In genomic region chr16:56798873-56799272, GRCm38 (mm10) we compare ENCODE assay signal across 26 mouse cellular contexts. TPM values are rescaled to one million over a fixed set of nuclear protein-coding genes. Genes with fewer than 3 reads are reported as not detected.
DNase-seq lines count a peak whose midpoint lies in the region; ATAC-seq and TF ChIP-seq lines count a peak whose summit lies in the region.
"Had no signal": no experiment of that assay in that cellular context is flagged by ENCODE, and none has a peak within 500 bp of the region (broad histone marks: within the 10 kb centered on the region; RNA-seq: fewer than 3 reads in every experiment).

No protein-coding gene starts in this region.

- no peaks in the 10 kb centered on the region for H3K79me2 ChIP-seq in CH12.LX (replicated peaks; ENCODE audit: control insufficient read depth, extremely low read depth, insufficient read depth, poor library complexity, severe bottlenecking)

- 0 out of 2 replicates have a peak, but pooled peaks cover 3% of the 10 kb centered on the region for H3K4me1 ChIP-seq in liver, postnatal 0 days (ENCODE audit: insufficient read depth)
- peaks cover 52% of the 10 kb centered on the region for H3K4me1 ChIP-seq in liver, embryonic 12.5 days
- H3K4me1 ChIP-seq in CH12.LX (ENCODE audit: control insufficient read depth in 1 of 2, insufficient read depth in 2 of 2) = peaks cover 0 to under 1% of the 10 kb centered on the region in 2 experiments; a peak in 2 of 4 replicates
- peaks cover 12% of the 10 kb centered on the region; the same call in 1 of the 2 replicates for H3K4me1 ChIP-seq in small intestine, adult 2 months (ENCODE audit: control insufficient read depth, insufficient read depth, insufficient read length, low read length)
- no peaks in the 10 kb centered on the region for H3K4me1 ChIP-seq in midbrain, embryonic 11.5 days (ENCODE audit: control insufficient read depth, insufficient read depth, low read length)
- H3K4me1 ChIP-seq: embryonic facial prominence, embryonic 15.5 days; forebrain, embryonic 10.5 days; heart, embryonic 13.5 days had no signal

- TF ChIP-seq CTCF in liver, postnatal 0 days (IDR thresholded peaks at IDR 0.05; ENCODE audit: low read depth) = no peak
- no peak for TF ChIP-seq CTCF in CH12.LX (conservative IDR thresholded peaks at IDR 0.05 in 1 of 2, IDR thresholded peaks at IDR 0.05 in 1 of 2; ENCODE audit: low read depth in 2 of 2, low read length in 2 of 2)
- TF ChIP-seq CTCF in small intestine, adult 2 months (IDR thresholded peaks at IDR 0.05; ENCODE audit: extremely low read depth, insufficient read length, insufficient replicate concordance, low read depth, low read length) = no peak

- no peak overlapping the region for H3K9ac ChIP-seq in liver, postnatal 0 days (replicated peaks)
- no peak overlapping the region for H3K9ac ChIP-seq in liver, embryonic 12.5 days
- no peak overlapping the region for H3K9ac ChIP-seq in CH12.LX (ENCODE audit: insufficient read depth, low read depth)
- no peak overlapping the region for H3K9ac ChIP-seq in midbrain, embryonic 11.5 days (ENCODE audit: low read length)
- H3K9ac ChIP-seq: embryonic facial prominence, embryonic 15.5 days; heart, embryonic 13.5 days had no signal

- TF ChIP-seq EP300 in liver, postnatal 0 days (IDR thresholded peaks at IDR 0.05; ENCODE audit: low read depth) = no peak
- no peak for TF ChIP-seq EP300 in CH12.LX (IDR thresholded peaks at IDR 0.05; ENCODE audit: low read length)

- no peak overlapping the region for H3K4me2 ChIP-seq in liver, postnatal 0 days (ENCODE audit: low read depth, low read length)
- no peak overlapping the region for H3K4me2 ChIP-seq in liver, embryonic 12.5 days
- no peak overlapping the region for H3K4me2 ChIP-seq in CH12.LX (ENCODE audit: insufficient read depth, low read depth, poor library complexity, severe bottlenecking)
- no peak overlapping the region for H3K4me2 ChIP-seq in midbrain, embryonic 11.5 days
- H3K4me2 ChIP-seq: embryonic facial prominence, embryonic 15.5 days; heart, embryonic 13.5 days had no signal

- 54% methylated on average over 7 of the region's 7 CpGs for WGBS in liver, postnatal 0 days (ENCODE audit: insufficient replicate concordance)
- 38% methylated on average over 7 of the region's 7 CpGs for WGBS in liver, embryonic 12.5 days (ENCODE audit: insufficient replicate concordance)
- 26% methylated on average over 7 of the region's 7 CpGs for WGBS in small intestine, adult 2 months
- WGBS in midbrain, embryonic 11.5 days = 93% methylated on average over 7 of the region's 7 CpGs

- H3K9me3 ChIP-seq in liver, postnatal 0 days (ENCODE audit: low read length) = no peaks in the 10 kb centered on the region
- H3K9me3 ChIP-seq in liver, embryonic 12.5 days (replicated peaks) = no peaks in the 10 kb centered on the region
- no peaks in the 10 kb centered on the region for H3K9me3 ChIP-seq in CH12.LX (replicated peaks; ENCODE audit: low read length)
- no peaks in the 10 kb centered on the region for H3K9me3 ChIP-seq in midbrain, embryonic 11.5 days (ENCODE audit: control insufficient read depth, low read length)
- H3K9me3 ChIP-seq: embryonic facial prominence, embryonic 15.5 days; forebrain, embryonic 10.5 days; heart, embryonic 13.5 days had no signal

- no peak for TF ChIP-seq POLR2A in CH12.LX (IDR thresholded peaks at IDR 0.05; ENCODE audit: low read depth, low read length)
- no peak for TF ChIP-seq POLR2A in small intestine, adult 2 months (IDR thresholded peaks at IDR 0.05; ENCODE audit: low read depth, low read length)

- DNase-seq in liver, postnatal 0 days = peak; percentile 17
- no peak for DNase-seq in CH12.LX (ENCODE audit: extremely low read depth)
- peak; percentile 25 for DNase-seq in c-Kit-positive CD71-positive TER-119-negative erythroid progenitor cells, embryonic 14.5 days (ENCODE audit: low read depth)
- no peak for DNase-seq in midbrain, embryonic 11.5 days (ENCODE audit: low spot score, missing footprints)
- no peak for DNase-seq in heart, adult 9 months (ENCODE audit: low spot score in 2 of 2)
- DNase-seq: adrenal gland, adult 2 months; adrenal gland, postnatal 25 days; cerebellum, adult 11 months; cerebellum, adult 8-10 months; cerebellum, postnatal 14 days; embryo, embryonic 11 days; gastrocnemius, postnatal 36 days; heart, postnatal 36 days had no signal

- no peak overlapping the region for H3K27ac ChIP-seq in liver, postnatal 0 days (ENCODE audit: low read depth)
- H3K27ac ChIP-seq in liver, embryonic 12.5 days = no peak overlapping the region
- H3K27ac ChIP-seq in CH12.LX (ENCODE audit: insufficient read depth, low read depth) = no peak overlapping the region
- 0 out of 2 replicates have a peak overlapping the region, but pooled peaks have one; percentile 9 for H3K27ac ChIP-seq in small intestine, adult 2 months (ENCODE audit: insufficient read depth, low read depth, low read length)
- no peak overlapping the region for H3K27ac ChIP-seq in midbrain, embryonic 11.5 days (ENCODE audit: low read depth, low read length)
- H3K27ac ChIP-seq: embryonic facial prominence, embryonic 15.5 days; forebrain, embryonic 10.5 days; heart, embryonic 13.5 days had no signal

- no peaks in the 10 kb centered on the region for H3K36me3 ChIP-seq in liver, postnatal 0 days (replicated peaks; ENCODE audit: insufficient read depth, low read length)
- no peaks in the 10 kb centered on the region for H3K36me3 ChIP-seq in liver, embryonic 12.5 days
- H3K36me3 ChIP-seq in CH12.LX (replicated peaks in 1 of 2; ENCODE audit: control insufficient read depth in 1 of 2, insufficient read depth in 1 of 2, low read length in 1 of 2) = no peaks in the 10 kb centered on the region
- H3K36me3 ChIP-seq in small intestine, adult 2 months (ENCODE audit: control insufficient read depth, insufficient read depth, low read length) = no peaks in the 10 kb centered on the region
- no peaks in the 10 kb centered on the region for H3K36me3 ChIP-seq in midbrain, embryonic 11.5 days (ENCODE audit: control insufficient read depth, insufficient read depth, low read length)
- H3K36me3 ChIP-seq: embryonic facial prominence, embryonic 15.5 days; forebrain, embryonic 10.5 days; heart, embryonic 13.5 days had no signal

- dilution Hi-C loops in CH12.LX (cut with MboI; ENCODE audit: extremely low pct_ligation_motif_present, extremely low pct_unique_long_range_greater_than_20kb, low sequenced_read_pairs) = no loop called here

- no peaks in the 10 kb centered on the region for H3K27me3 ChIP-seq in liver, postnatal 0 days (ENCODE audit: insufficient read depth, low read length)
- H3K27me3 ChIP-seq in liver, embryonic 12.5 days (replicated peaks) = no peaks in the 10 kb centered on the region
- no peaks in the 10 kb centered on the region for H3K27me3 ChIP-seq in CH12.LX (replicated peaks)
- no peaks in the 10 kb centered on the region; the same call in 1 of the 2 replicates for H3K27me3 ChIP-seq in small intestine, adult 2 months (ENCODE audit: control insufficient read depth, insufficient read depth, low read length)
- no peaks in the 10 kb centered on the region for H3K27me3 ChIP-seq in midbrain, embryonic 11.5 days (ENCODE audit: control insufficient read depth, insufficient read depth, low read length)
- H3K27me3 ChIP-seq: embryonic facial prominence, embryonic 15.5 days; heart, embryonic 13.5 days had no signal

- ATAC-seq in liver, postnatal 0 days = no peak
- ATAC-seq in liver, embryonic 12.5 days = no peak
- no peak for ATAC-seq in midbrain, embryonic 11.5 days (ENCODE audit: low FRiP score)
- ATAC-seq: forebrain, embryonic 14.5 days; hindbrain, embryonic 16.5 days; inflammation-experienced regulatory T-cells, adult 6 months had no signal

- TF ChIP-seq RAD21 in CH12.LX (IDR thresholded peaks at IDR 0.05; ENCODE audit: low read depth, low read length) = no peak

- H3K4me3 ChIP-seq in liver, postnatal 0 days (ENCODE audit: low read depth, low read length) = no peak overlapping the region
- H3K4me3 ChIP-seq in liver, embryonic 12.5 days = no peak overlapping the region
- H3K4me3 ChIP-seq in CH12.LX (replicated peaks in 1 of 3; ENCODE audit: low read depth in 2 of 3, low read length in 2 of 3, poor library complexity in 1 of 3) = no peak overlapping the region
- H3K4me3 ChIP-seq in small intestine, adult 2 months (ENCODE audit: low read depth, low read length) = no peak overlapping the region
- no peak overlapping the region for H3K4me3 ChIP-seq in midbrain, embryonic 11.5 days (ENCODE audit: low read depth, low read length)
- H3K4me3 ChIP-seq: embryonic facial prominence, embryonic 15.5 days; erythroblast, embryonic 14.5 days; forebrain, embryonic 10.5 days; heart, embryonic 13.5 days had no signal

- in situ Hi-C loops in CH12.LX (cut with MboI; ENCODE audit: low pct_ligation_motif_present, low pct_unique_long_range_greater_than_20kb, low sequenced_read_pairs) = loop anchor here (5.0 kb wide), 1 partner anchor 118 kb away; no protein-coding TSS in a partner anchor

TF ChIP-seq in CH12.LX, 34 proteins besides CTCF, POLR2A, EP300 and RAD21:
- TF ChIP-seq TCF12 (IDR thresholded peaks at IDR 0.05; ENCODE audit: low read depth, low read length) (no peak), IRF4 (IDR thresholded peaks at IDR 0.05; ENCODE audit: low read depth, low read length) (peak; percentile 54; the same call in 1 of the 2 replicates)

RNA-seq across cellular contexts. Expression of gene Adgrg7, which starts 3.2 kb away (rescaled TPM):
- 0.04 TPM in 1 of 2 replicates, not detected in the other for polyA plus RNA-seq in liver, postnatal 0 days (2015; fragmentation: Nextera tagmentation; extraction: Ambion mirVana)
- not detected in 2 replicates for polyA plus RNA-seq in liver, embryonic 12.5 days (2016; fragmentation: Nextera tagmentation; extraction: Ambion mirVana)
- total RNA-seq in CH12.LX (2012; rRNA removed) (1.3 and 1.5 TPM in 2 replicates), CH12.LX (2014; rRNA removed) (0.14 and 0.20 TPM in 2 replicates)
- 0.15 and 0.29 TPM in 2 replicates for polyA plus RNA-seq in CH12.LX (2012; ENCODE audit: insufficient read length, low read depth)
- 3.0 and 8.0 TPM in 2 replicates for polyA plus RNA-seq in small intestine, adult 2 months (2012; rRNA removed)
- not detected in 2 replicates for polyA plus RNA-seq in midbrain, embryonic 11.5 days (2014; fragmentation: Nextera tagmentation; extraction: Ambion mirVana)
- total RNA-seq: adrenal gland, postnatal 25 days; gastrocnemius, adult 8-10 months; gastrocnemius, postnatal 36 days had no signal
- polyA plus RNA-seq: adrenal gland, adult 2 months; embryonic facial prominence, embryonic 11.5 days; embryonic facial prominence, embryonic 15.5 days; erythroblast, embryonic 14.5 days; forebrain, embryonic 10.5 days; forebrain, embryonic 14.5 days; heart, embryonic 13.5 days; heart, postnatal 0 days; hindbrain, embryonic 11.5 days; hindbrain, embryonic 16.5 days; inflammation-experienced regulatory T-cells, adult 6 months had no signal

Comparison
In these comparisons a context has a peak if more than half of its experiments do, and no peak if none do; other contexts are left out.
1. DNase-seq: peak in liver, postnatal 0 days (single experiment) and c-Kit-positive CD71-positive TER-119-negative erythroid progenitor cells, embryonic 14.5 days (single experiment); none in CH12.LX (single experiment), midbrain, embryonic 11.5 days (single experiment) and heart, adult 9 months (0 of 2).